Mouse (Mus musculus): ENCODE data around the gene Anapc4. TPM values are rescaled to one million over a fixed set of nuclear protein-coding genes. Genes with fewer than 3 reads are reported as not detected.

Gene Anapc4
- polyA plus RNA-seq, 1 experiment from 2014 or later, result 128 TPM

GRCm38 (mm10) chr5:52818676-52819075, 15.1 kb upstream of the Anapc4 start:
- Histone ChIP-seq H3K36me3 (peaks cover 27% of the 10 kb centered on the region), H3K9ac (no peak overlapping the region), H3K27ac (no peak overlapping the region), H3K9me3 (no peaks in the 10 kb centered on the region), H3K4me2 (replicated peaks) (no peak overlapping the region), H3K4me3 (no peak overlapping the region), H3K4me1 (no peaks in the 10 kb centered on the region), H3K27me3 (no peaks in the 10 kb centered on the region)
- ATAC-seq (ENCODE audit: insufficient number of reproducible peaks, insufficient read depth, low FRiP score, low TSS enrichment), result no peak
- 92% methylated on average over 7 of the region's 7 CpGs for WGBS

GRCm38 (mm10) chr5:52821691-52822090, 12.1 kb upstream of the Anapc4 start:
- Histone ChIP-seq H3K27me3 (no peaks in the 10 kb centered on the region), H3K4me3 (no peak overlapping the region), H3K9ac (no peak overlapping the region), H3K4me1 (no peaks in the 10 kb centered on the region), H3K4me2 (replicated peaks) (no peak overlapping the region), H3K9me3 (no peaks in the 10 kb centered on the region), H3K27ac (no peak overlapping the region), H3K36me3 (peaks cover 27% of the 10 kb centered on the region)
- WGBS, result 35% methylated on average over 3 of the region's 3 CpGs
- ATAC-seq (ENCODE audit: insufficient number of reproducible peaks, insufficient read depth, low FRiP score, low TSS enrichment), result no peak

- H3K9ac ChIP-seq, result no peak overlapping the region
- H3K27me3 ChIP-seq, result no peaks in the 10 kb centered on the region
- WGBS, result 84% methylated on average over 4 of the region's 4 CpGs
- H3K9me3 ChIP-seq, result no peaks in the 10 kb centered on the region
- peaks cover 5% of the 10 kb centered on the region; the same call in 1 of the 2 replicates for H3K36me3 ChIP-seq
- H3K4me1 ChIP-seq, result no peaks in the 10 kb centered on the region
- H3K4me3 ChIP-seq, result no peak overlapping the region
- ATAC-seq (ENCODE audit: insufficient number of reproducible peaks, insufficient read depth, low FRiP score, low TSS enrichment), result no peak
- no peak overlapping the region for H3K4me2 ChIP-seq (replicated peaks)
- no peak overlapping the region for H3K27ac ChIP-seq
These were observed 5.9 kb upstream of the Anapc4 start for GRCm38 (mm10) chr5:52827923-52828322.

- Histone ChIP-seq H3K9ac (no peak overlapping the region), H3K4me3 (no peak overlapping the region), H3K4me1 (peaks cover 7% of the 10 kb centered on the region), H3K27ac (peak overlapping the region; percentile 90; the same call in 1 of the 2 replicates), H3K9me3 (no peaks in the 10 kb centered on the region), H3K27me3 (no peaks in the 10 kb centered on the region), H3K4me2 (replicated peaks) (peak overlapping the region; percentile 67), H3K36me3 (peaks cover 17% of the 10 kb centered on the region)
- no peak for ATAC-seq (ENCODE audit: insufficient number of reproducible peaks, insufficient read depth, low FRiP score, low TSS enrichment)
These were observed 807 bp upstream of the Anapc4 start for GRCm38 (mm10) chr5:52833005-52833404.

- peak overlapping the region; percentile 84 for H3K4me3 ChIP-seq
- peaks cover 7% of the 10 kb centered on the region for H3K4me1 ChIP-seq
- WGBS, result 10% methylated on average over 8 of the region's 8 CpGs
- peak overlapping the region; percentile 90 for H3K9ac ChIP-seq
- H3K27me3 ChIP-seq, result no peaks in the 10 kb centered on the region
- no peaks in the 10 kb centered on the region for H3K9me3 ChIP-seq
- no peak; the same call in none of the 2 replicates for ATAC-seq (ENCODE audit: insufficient number of reproducible peaks, insufficient read depth, low FRiP score, low TSS enrichment)
- H3K4me2 ChIP-seq (replicated peaks), result peak overlapping the region; percentile 67
- H3K36me3 ChIP-seq, result peaks cover 22% of the 10 kb centered on the region
- peak overlapping the region; percentile 90 for H3K27ac ChIP-seq
These were observed 574 bp downstream of the Anapc4 start for GRCm38 (mm10) chr5:52834386-52834785.

- no peak for ATAC-seq (ENCODE audit: insufficient number of reproducible peaks, insufficient read depth, low FRiP score, low TSS enrichment)
- no peaks in the 10 kb centered on the region for H3K9me3 ChIP-seq
- H3K4me2 ChIP-seq (replicated peaks), result no peak overlapping the region
- no peaks in the 10 kb centered on the region for H3K27me3 ChIP-seq
- H3K36me3 ChIP-seq, result peaks cover 72% of the 10 kb centered on the region
- 95% methylated on average over 7 of the region's 7 CpGs for WGBS
- H3K9ac ChIP-seq, result no peak overlapping the region
- H3K27ac ChIP-seq, result no peak overlapping the region
- no peaks in the 10 kb centered on the region for H3K4me1 ChIP-seq
- H3K4me3 ChIP-seq, result no peak overlapping the region
These were observed 10.5 kb downstream of the Anapc4 start for GRCm38 (mm10) chr5:52844319-52844718.

GRCm38 (mm10) chr5:52855727-52856126, 21.9 kb downstream of the Anapc4 start:
- Histone ChIP-seq H3K4me3 (no peak overlapping the region), H3K27ac (no peak overlapping the region), H3K27me3 (no peaks in the 10 kb centered on the region), H3K36me3 (peaks cover 63% of the 10 kb centered on the region), H3K9me3 (no peaks in the 10 kb centered on the region), H3K4me2 (replicated peaks) (no peak overlapping the region), H3K4me1 (no peaks in the 10 kb centered on the region), H3K9ac (no peak overlapping the region)
- 86% methylated on average over 5 of the region's 5 CpGs for WGBS
- ATAC-seq (ENCODE audit: insufficient number of reproducible peaks, insufficient read depth, low FRiP score, low TSS enrichment), result no peak

GRCm38 (mm10) chr5:52864446-52864845, 30.6 kb downstream of the Anapc4 start:
- no peak overlapping the region for H3K27ac ChIP-seq
- no peak overlapping the region for H3K9ac ChIP-seq
- no peak overlapping the region for H3K4me3 ChIP-seq
- peaks cover 86% of the 10 kb centered on the region for H3K36me3 ChIP-seq
- no peaks in the 10 kb centered on the region for H3K27me3 ChIP-seq
- ATAC-seq (ENCODE audit: insufficient number of reproducible peaks, insufficient read depth, low FRiP score, low TSS enrichment), result no peak
- no peaks in the 10 kb centered on the region for H3K9me3 ChIP-seq
- no peaks in the 10 kb centered on the region for H3K4me1 ChIP-seq
- no peak overlapping the region for H3K4me2 ChIP-seq (replicated peaks)
- WGBS, result 90% methylated on average over 8 of the region's 8 CpGs

GRCm38 (mm10) chr5:52865825-52866224, 32.0 kb downstream of the Anapc4 start:
- Histone ChIP-seq H3K9ac (no peak overlapping the region), H3K4me2 (replicated peaks) (no peak overlapping the region), H3K27ac (no peak overlapping the region), H3K27me3 (no peaks in the 10 kb centered on the region), H3K4me3 (no peak overlapping the region), H3K36me3 (peaks cover 79% of the 10 kb centered on the region), H3K9me3 (no peaks in the 10 kb centered on the region), H3K4me1 (no peaks in the 10 kb centered on the region)
- 88% methylated on average over 9 of the region's 9 CpGs for WGBS
- ATAC-seq (ENCODE audit: insufficient number of reproducible peaks, insufficient read depth, low FRiP score, low TSS enrichment), result no peak

GRCm38 (mm10) chr5:52866361-52867155, 32.7 kb downstream of the Anapc4 start:
- Histone ChIP-seq H3K36me3 (peaks cover 72% of the 10 kb centered on the region), H3K27ac (no peak overlapping the region), H3K27me3 (no peaks in the 10 kb centered on the region), H3K4me2 (replicated peaks) (no peak overlapping the region), H3K4me1 (no peaks in the 10 kb centered on the region), H3K9ac (no peak overlapping the region), H3K4me3 (no peak overlapping the region), H3K9me3 (no peaks in the 10 kb centered on the region)
- no peak for ATAC-seq (ENCODE audit: insufficient number of reproducible peaks, insufficient read depth, low FRiP score, low TSS enrichment)
- WGBS, result 89% methylated on average over 18 of the region's 18 CpGs

GRCm38 (mm10) chr5:52868918-52869703, 35.3 kb downstream of the Anapc4 start:
- Histone ChIP-seq H3K9ac (no peak overlapping the region), H3K4me3 (no peak overlapping the region), H3K27ac (no peak overlapping the region), H3K4me2 (replicated peaks) (no peak overlapping the region), H3K27me3 (no peaks in the 10 kb centered on the region), H3K9me3 (no peaks in the 10 kb centered on the region), H3K36me3 (peaks cover 51% of the 10 kb centered on the region), H3K4me1 (no peaks in the 10 kb centered on the region)
- no peak for ATAC-seq (ENCODE audit: insufficient number of reproducible peaks, insufficient read depth, low FRiP score, low TSS enrichment)
- WGBS, result 82% methylated on average over 12 of the region's 12 CpGs

GRCm38 (mm10) chr5:52871461-52871860, 37.6 kb downstream of the Anapc4 start:
- H3K36me3 ChIP-seq, result peaks cover 32% of the 10 kb centered on the region
- H3K9ac ChIP-seq, result no peak overlapping the region
- H3K4me2 ChIP-seq (replicated peaks), result no peak overlapping the region
- WGBS, result 15% methylated on average over 1 of the region's 1 CpGs
- H3K4me1 ChIP-seq, result no peaks in the 10 kb centered on the region
- H3K4me3 ChIP-seq, result no peak overlapping the region
- H3K9me3 ChIP-seq, result no peaks in the 10 kb centered on the region
- ATAC-seq (ENCODE audit: insufficient number of reproducible peaks, insufficient read depth, low FRiP score, low TSS enrichment), result no peak
- no peak overlapping the region for H3K27ac ChIP-seq
- no peaks in the 10 kb centered on the region for H3K27me3 ChIP-seq

All from embryonic facial prominence, embryonic 12.5 days (tissue).